Mouse (Mus musculus) forebrain, postnatal 0 days (tissue): ENCODE measurements around the gene Ctsk. TPM values are rescaled to one million over a fixed set of nuclear protein-coding genes. Genes with fewer than 3 reads are reported as not detected.
A peak's percentile ranks its signal among the peaks of the same experiment; 100 is the strongest.

Experiments used
- ATAC-seq: fragments of 200-750 bp; cut with Nextera tagmentation; 2 replicates; pipeline ENCODE4 v1.8.0; 2017; ENCODE audit warnings: mild to moderate bottlenecking, moderate library complexity
- DNase-seq: peaks from one replicate; pipeline ENCODE4 v3.0.0-alpha.2; 2015
- H3K27ac ChIP-seq: fragments of 300-500 bp; sonication (generic); 2 replicates; pipeline ENCODE4 v1.5.1; 2014; ENCODE audit warnings: low read depth, mild to moderate bottlenecking, antibody characterized with exemption, low read length, moderate library complexity, mixed read lengths
- H3K27me3 ChIP-seq: fragments of 300-500 bp; sonication (generic); 2 replicates; pipeline ENCODE4 v1.6.1; 2014; ENCODE audit warnings: mild to moderate bottlenecking, low read length, mixed read lengths; ENCODE audit not compliant: insufficient read depth
- H3K36me3 ChIP-seq: fragments of 300-500 bp; sonication (generic); 2 replicates; pipeline ENCODE4 v1.6.1; 2014; ENCODE audit warnings: mild to moderate bottlenecking, moderate library complexity; ENCODE audit not compliant: insufficient read depth
- H3K4me1 ChIP-seq: fragments of 300-500 bp; sonication (generic); 2 replicates; pipeline ENCODE4 v1.6.1; 2014; ENCODE audit warnings: antibody characterized with exemption; ENCODE audit not compliant: insufficient read depth
- H3K4me2 ChIP-seq: fragments of 300-500 bp; sonication (generic); 2 replicates; pipeline ENCODE4 v1.6.1; 2014; ENCODE audit warnings: low read depth, mild to moderate bottlenecking, moderate library complexity
- H3K4me3 ChIP-seq: fragments of 300-500 bp; sonication (generic); 2 replicates; pipeline ENCODE4 v1.5.1; 2014; ENCODE audit warnings: low read depth, low read length, mixed read lengths
- H3K9ac ChIP-seq: fragments of 300-500 bp; sonication (generic); 2 replicates; pipeline ENCODE4 v1.6.1; 2014; ENCODE audit warnings: mild to moderate bottlenecking
- H3K9me3 ChIP-seq: fragments of 300-500 bp; sonication (generic); 2 replicates; pipeline ENCODE4 v1.6.1; 2016; ENCODE audit warnings: low read length
- CTCF ChIP-seq: sonication (generic); IDR thresholded peaks from 2 replicates; pipeline ENCODE4 v1.5.1; 2016; ENCODE audit warnings: antibody characterized with exemption, control low read depth, low read depth
- WGBS: fragments of 180-500 bp; shearing (Covaris S2); extraction: QIAGEN DNeasy Blood & Tissue Kit; methylation state at CpG from one replicate; pipeline ENCODE4 v1.1.7; 2014; 5-methylcytosine and 5-hydroxymethylcytosine counted together
- polyA plus RNA-seq: library from polyadenylated mRNA; unstranded; fragments of >200 nt; fragmentation: Nextera tagmentation; extraction: Ambion mirVana; gene quantifications from 2 replicates; pipeline ENCODE4 v1.2.1, GENCODE M21; 2015
- total RNA-seq: library from RNA; depleted of rRNA; stranded (reverse); fragments of >200 nt; gene quantifications from 2 replicates; pipeline ENCODE4 v1.2.3, GENCODE M21; 2014

Ctsk gene
- total and polyA plus RNA-seq, 2 experiments from 2014 or later = 8.6 to 16.5 TPM

DNA sequence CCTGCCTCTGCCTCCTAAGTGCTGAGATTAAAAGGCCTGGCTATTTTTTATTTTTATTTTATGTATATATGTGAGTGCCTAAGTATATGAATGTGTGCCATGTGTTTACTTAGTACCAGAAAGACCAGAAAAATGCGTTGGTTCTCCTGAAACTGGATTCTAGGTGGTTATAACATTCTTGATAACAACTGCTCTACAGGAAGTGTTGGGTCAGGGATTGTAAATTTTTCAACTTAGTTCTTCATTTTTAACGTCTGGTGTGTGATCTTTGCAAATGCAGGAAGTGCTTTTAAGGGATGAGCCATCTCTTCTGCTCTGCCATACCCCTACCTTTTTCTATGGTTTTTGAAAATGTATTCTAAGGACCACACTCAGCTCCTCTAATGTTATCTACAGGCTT lies 12.6 kb upstream of the Ctsk start:
- H3K36me3 ChIP-seq = peaks cover 65% of the 10 kb centered on the region
- no peak overlapping the region for H3K27ac ChIP-seq
- H3K4me1 ChIP-seq = no peaks in the 10 kb centered on the region
- H3K9me3 ChIP-seq = no peaks in the 10 kb centered on the region
- no peak overlapping the region for H3K4me2 ChIP-seq
- DNase-seq (no peak), ATAC-seq (no peak)
- 89% methylated on average over 2 of the region's 2 CpGs for WGBS
- TF ChIP-seq CTCF = no peak
- H3K9ac ChIP-seq = no peak overlapping the region
- no peak overlapping the region for H3K4me3 ChIP-seq
- H3K27me3 ChIP-seq = no peaks in the 10 kb centered on the region

DNA sequence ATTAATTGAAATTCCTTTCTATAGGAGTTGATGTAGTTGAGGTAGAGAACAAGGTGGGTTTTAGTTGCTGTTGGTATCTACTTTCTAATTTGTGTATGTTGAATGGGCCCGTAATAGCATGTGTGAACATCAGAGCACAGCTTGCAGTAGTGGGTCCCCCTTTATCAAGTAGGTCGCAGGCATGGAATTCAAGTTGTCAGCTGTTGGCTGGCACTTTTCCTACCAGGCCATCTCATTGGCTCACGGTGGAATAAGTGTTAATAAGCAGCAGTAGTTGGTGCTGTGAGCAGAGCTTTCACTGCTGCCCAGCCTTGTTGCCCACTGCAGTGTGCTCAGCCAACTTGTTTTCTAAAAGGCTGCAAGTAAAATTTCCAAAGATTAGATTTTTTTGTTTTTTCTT lies 10.4 kb upstream of the Ctsk start:
- DNase-seq = no peak
- H3K27ac ChIP-seq = no peak overlapping the region
- no peaks in the 10 kb centered on the region for H3K27me3 ChIP-seq
- H3K9me3 ChIP-seq = no peaks in the 10 kb centered on the region
- WGBS = 84% methylated on average over 3 of the region's 3 CpGs
- H3K9ac ChIP-seq = no peak overlapping the region
- no peak overlapping the region for H3K4me2 ChIP-seq
- H3K4me1 ChIP-seq = no peaks in the 10 kb centered on the region
- H3K36me3 ChIP-seq = peaks cover 71% of the 10 kb centered on the region
- ATAC-seq = no peak
- no peak for TF ChIP-seq CTCF
- no peak overlapping the region for H3K4me3 ChIP-seq

GRCm38 (mm10) chr3:95490238-95490637 lies 8.8 kb upstream of the Ctsk start:
- no peak overlapping the region for H3K9ac ChIP-seq
- TF ChIP-seq CTCF = no peak
- ATAC-seq = no peak
- no peak overlapping the region for H3K4me3 ChIP-seq
- no peaks in the 10 kb centered on the region for H3K27me3 ChIP-seq
- H3K9me3 ChIP-seq = no peaks in the 10 kb centered on the region
- no peak overlapping the region for H3K4me2 ChIP-seq
- no peak overlapping the region for H3K27ac ChIP-seq
- H3K4me1 ChIP-seq = no peaks in the 10 kb centered on the region
- no peak for DNase-seq
- H3K36me3 ChIP-seq = peaks cover 80% of the 10 kb centered on the region
- 100% methylated on average over 2 of the region's 2 CpGs for WGBS

- H3K36me3 ChIP-seq = peaks cover 63% of the 10 kb centered on the region
- H3K27me3 ChIP-seq = no peaks in the 10 kb centered on the region
- no peaks in the 10 kb centered on the region for H3K4me1 ChIP-seq
- H3K27ac ChIP-seq = no peak overlapping the region
- no peaks in the 10 kb centered on the region for H3K9me3 ChIP-seq
- no peak overlapping the region for H3K4me2 ChIP-seq
- DNase-seq (no peak), ATAC-seq (no peak)
- peak; percentile 51 for TF ChIP-seq CTCF
- 72% methylated on average over 6 of the region's 6 CpGs for WGBS
- no peak overlapping the region for H3K4me3 ChIP-seq
- H3K9ac ChIP-seq = no peak overlapping the region
Measured at GRCm38 (mm10) chr3:95494342-95494741, 4.7 kb upstream of the Ctsk start.

DNA sequence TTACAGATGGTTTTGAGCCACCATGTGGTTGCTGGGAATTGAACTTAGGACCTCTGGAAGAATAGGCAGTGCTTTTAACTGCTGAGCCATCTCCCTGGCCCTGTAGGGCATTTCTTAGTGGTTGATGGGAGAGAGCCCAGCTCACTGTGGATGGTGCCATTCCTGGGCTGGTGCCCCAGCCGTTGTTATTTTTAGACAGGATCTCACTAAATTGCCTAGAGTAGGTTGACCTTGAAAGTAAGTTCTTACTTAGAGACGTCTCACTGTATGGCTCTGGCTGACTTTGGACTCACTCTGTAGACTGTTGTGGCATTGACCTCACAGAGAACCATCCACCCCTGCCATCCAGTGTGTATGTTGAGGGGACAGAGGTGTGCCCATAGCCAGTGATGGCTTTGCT lies 827 bp upstream of the Ctsk start:
- H3K4me2 ChIP-seq = no peak overlapping the region
- no peak overlapping the region for H3K27ac ChIP-seq
- 85% methylated on average over 2 of the region's 2 CpGs for WGBS
- TF ChIP-seq CTCF = no peak
- no peaks in the 10 kb centered on the region for H3K27me3 ChIP-seq
- H3K9ac ChIP-seq = no peak overlapping the region
- DNase-seq (no peak), ATAC-seq (no peak)
- H3K4me3 ChIP-seq = no peak overlapping the region
- H3K36me3 ChIP-seq = peaks cover 32% of the 10 kb centered on the region
- no peaks in the 10 kb centered on the region for H3K4me1 ChIP-seq
- H3K9me3 ChIP-seq = no peaks in the 10 kb centered on the region

DNA sequence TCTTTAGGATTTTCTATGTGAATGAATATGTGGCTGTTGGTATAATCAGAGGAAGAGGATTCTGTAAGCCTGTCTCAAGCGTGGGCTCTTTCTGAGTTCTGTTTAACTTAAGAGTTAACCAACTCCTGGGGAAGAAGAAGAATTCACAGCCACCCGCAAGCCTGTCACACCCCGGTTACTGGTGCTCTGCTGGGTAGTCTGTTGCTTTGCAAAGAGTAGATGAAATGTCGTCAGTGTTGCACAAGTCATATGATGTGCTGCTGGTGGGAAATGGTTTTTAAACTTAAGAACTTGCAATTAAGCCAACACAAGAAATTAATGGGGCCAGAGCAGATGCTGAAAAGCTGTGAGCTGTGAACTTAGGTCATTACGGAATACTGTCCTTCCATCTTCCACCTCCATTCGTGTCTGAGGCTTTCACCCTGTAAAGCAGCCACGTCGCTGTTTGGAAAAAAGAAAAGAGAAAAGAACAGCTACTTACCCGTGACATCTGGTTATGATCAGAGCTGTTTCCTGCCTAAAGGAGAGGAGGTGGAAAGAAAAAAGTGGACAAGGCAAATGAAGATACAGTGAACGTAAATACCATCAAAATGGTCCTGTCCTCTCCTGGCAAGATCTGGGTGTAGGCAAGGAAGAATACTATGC lies 562 bp downstream of the Ctsk start:
- Histone ChIP-seq H3K4me3 (no peak overlapping the region), H3K9ac (no peak overlapping the region), H3K4me2 (no peak overlapping the region), H3K27me3 (no peaks in the 10 kb centered on the region), H3K9me3 (no peaks in the 10 kb centered on the region), H3K27ac (no peak overlapping the region), H3K36me3 (peaks cover 19% of the 10 kb centered on the region), H3K4me1 (no peaks in the 10 kb centered on the region)
- no peak for DNase-seq
- no peak for TF ChIP-seq CTCF
- no peak for ATAC-seq
- 73% methylated on average over 10 of the region's 10 CpGs for WGBS

- no peaks in the 10 kb centered on the region for H3K27me3 ChIP-seq
- no peak overlapping the region for H3K4me3 ChIP-seq
- no peaks in the 10 kb centered on the region for H3K4me1 ChIP-seq
- no peak overlapping the region for H3K27ac ChIP-seq
- TF ChIP-seq CTCF = no peak
- no peak overlapping the region for H3K9ac ChIP-seq
- WGBS = 53% methylated on average over 2 of the region's 2 CpGs
- no peaks in the 10 kb centered on the region for H3K9me3 ChIP-seq
- ATAC-seq = no peak
- H3K36me3 ChIP-seq = peaks cover 2% of the 10 kb centered on the region; the same call in 1 of the 2 replicates
- H3K4me2 ChIP-seq = no peak overlapping the region
- DNase-seq = no peak
Measured at GRCm38 (mm10) chr3:95502312-95502711, 3.3 kb downstream of the Ctsk start.
